Mouse (Mus musculus) testis, postnatal 14 days (tissue): Measurements from ENCODE around the gene Psmd9.

ENCODE experiments used
- DNase-seq: peaks from one replicate; pipeline ENCODE4 v3.0.0; 2021; ENCODE audit warnings: low spot score

Psmd9 gene

GRCm38 (mm10) chr5:123169284-123169683, at the start of gene Psmd9:
TSS of gene Psmd9 (plus strand) at chr5:123169413.
- DNase-seq, result no peak

- no peak for DNase-seq
Measured at GRCm38 (mm10) chr5:123120624-123121215, 48.5 kb upstream of the Psmd9 start.

DNA sequence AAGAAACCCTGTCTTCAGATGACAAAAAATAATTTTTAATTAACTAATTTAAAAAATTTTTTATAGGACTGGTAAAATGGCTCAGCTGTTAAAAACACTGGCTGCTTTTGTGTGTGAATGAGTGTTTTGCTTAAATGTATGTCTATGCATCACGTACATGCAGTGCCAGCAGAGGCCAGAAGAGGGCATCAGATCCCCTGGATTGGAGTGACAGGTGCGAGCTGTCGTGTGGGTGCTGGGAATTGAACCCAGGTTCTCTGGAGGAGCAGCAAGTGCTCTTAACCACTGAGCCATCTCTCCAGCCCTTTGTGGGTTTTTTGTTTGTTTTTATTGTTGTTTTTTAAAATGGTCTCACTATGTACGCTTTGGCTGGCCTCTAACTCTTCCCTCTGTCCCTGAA, 47.0 kb upstream of the Psmd9 start:
- no peak for DNase-seq

DNA sequence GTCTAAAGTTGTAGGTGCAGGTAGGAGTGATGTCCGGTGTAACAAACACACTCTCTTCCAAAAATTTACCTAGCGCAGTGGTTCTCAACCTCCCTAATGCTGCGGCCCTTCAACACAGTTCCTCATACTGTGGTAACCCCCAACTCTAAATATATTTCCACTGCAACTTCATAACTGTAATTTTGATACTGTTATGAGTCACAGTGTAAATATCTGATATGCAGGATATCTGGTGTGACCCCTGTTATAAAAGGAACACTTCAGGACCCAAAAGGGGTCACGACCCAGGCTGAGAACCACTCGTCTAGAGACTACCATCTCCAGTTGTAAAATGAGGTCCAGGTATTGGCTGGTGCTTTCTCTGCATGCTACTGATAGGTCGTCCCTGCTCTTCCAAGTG, 44.1 kb upstream of the Psmd9 start:
- DNase-seq, result no peak

- no peak for DNase-seq
Measured at GRCm38 (mm10) chr5:123125638-123126406, 43.4 kb upstream of the Psmd9 start.

DNA sequence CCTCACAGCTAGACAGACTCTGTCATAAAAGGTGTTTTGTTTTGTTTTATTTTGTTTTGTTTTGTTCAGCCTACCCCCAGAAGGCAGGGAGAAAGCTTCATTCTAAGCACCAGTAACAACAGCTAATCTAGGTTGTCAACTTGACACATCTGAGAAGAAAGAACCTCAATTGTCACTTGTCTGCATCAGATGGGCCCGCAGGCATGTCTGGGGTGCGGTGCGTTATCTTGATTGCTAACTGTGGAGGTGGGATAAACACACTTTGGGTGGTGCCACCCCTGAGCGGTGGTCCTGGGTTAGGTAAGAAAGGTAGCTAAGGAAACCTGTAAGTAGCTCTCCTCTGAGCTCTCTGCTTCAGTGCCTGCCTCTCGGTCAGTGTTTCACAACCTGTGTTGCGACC, 42.2 kb upstream of the Psmd9 start:
- DNase-seq, result no peak

DNA sequence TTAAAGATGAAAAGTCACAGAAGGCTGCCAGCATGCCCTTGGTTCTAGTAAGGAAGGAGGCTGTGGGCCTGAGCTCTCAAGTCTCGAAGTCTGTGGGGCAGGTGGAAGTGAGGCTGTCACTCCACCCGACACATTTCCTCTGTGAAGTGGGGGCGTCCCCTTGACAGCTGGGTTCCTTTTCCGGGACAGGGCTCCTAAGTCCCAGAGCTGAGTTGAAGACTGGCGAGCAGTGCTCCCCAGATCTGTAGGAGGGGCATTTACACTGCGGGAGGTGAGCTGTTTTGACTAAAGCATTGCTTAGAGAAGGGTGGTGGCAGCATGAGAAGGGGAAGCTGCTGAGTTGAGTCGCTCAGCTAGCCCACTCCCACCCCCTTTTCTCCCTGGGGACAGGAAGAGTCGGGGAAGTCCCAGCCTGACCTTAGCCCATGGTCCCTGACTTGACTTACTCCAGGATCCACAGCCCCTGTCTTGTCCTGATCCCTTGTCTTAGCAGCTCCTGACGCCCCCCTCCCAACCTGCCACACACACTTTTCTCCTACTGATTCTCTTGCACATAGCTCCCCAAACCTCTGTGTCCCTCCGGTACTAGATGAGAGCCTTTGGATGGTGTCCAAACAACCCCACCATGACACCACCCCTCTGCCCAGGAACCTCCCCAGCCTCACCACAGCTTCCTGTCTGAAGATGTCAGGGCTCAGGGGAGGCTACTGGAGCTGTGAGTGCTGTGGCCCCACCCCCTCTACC, 40.6 kb upstream of the Psmd9 start:
- DNase-seq, result no peak

DNA sequence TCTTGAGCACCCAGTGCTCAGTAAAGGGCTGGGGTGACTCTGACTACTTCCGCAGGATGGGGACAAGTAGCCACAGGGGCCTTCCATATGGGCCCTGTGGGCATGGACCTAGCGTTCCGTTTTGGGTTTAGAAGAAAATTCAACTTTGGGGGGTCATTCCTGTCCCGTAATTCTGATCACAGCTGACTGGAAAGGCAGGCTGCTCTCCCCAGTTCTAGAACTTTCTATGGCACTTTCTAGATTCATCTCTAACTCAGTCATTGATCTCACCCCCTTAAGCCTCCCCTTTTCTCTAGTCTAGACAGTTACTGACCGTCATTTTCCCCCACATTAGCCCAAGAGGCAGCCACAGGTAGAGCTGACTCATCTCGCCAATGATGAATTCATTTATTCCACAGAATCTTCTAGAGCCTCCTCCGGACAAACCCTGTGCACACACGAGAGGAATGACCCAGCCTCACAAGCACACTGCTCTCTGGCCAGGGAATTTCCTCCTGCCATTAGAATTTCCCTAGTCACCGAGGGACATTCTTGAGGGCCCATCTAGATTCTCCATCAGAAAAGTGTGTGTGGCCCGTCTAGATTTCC, 39.9 kb upstream of the Psmd9 start:
- no peak for DNase-seq

DNA sequence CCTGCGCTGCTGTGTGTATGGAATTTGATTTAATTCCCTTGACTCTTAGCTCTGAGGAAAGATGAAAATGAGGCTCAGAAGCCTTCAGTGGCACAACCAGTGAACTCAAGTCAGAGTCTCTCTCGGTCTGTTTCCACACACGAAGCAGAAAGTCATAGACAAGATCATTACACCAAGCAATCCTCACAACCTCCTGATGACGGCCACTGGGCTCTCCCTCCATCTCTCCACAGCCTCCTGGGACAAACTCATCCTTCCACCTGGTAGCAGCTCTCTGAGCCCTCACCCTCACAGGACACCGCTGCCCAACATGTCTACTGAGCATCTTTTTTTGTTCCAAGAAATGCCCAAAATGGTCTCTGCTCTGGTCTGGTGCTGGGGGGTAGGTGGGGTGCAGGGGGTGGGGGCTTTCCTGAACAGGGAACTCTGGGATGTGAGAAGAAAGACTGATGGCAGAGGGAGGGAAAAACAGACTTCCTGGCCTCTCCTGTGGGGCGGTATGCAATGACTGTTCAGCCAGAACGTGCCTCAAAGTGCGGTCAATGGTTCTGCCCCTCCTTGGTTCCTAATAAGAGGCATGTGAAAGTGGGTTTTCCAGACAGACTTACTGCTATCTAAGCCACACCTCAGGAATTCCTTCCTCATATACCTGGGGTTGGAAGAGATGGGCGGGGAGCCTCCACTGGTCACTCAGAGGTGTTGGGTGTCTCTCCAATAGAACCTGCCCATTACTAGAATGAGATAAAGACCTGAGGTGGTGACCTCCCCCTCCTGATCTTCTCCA, 39.0 kb upstream of the Psmd9 start:
- no peak for DNase-seq

DNA sequence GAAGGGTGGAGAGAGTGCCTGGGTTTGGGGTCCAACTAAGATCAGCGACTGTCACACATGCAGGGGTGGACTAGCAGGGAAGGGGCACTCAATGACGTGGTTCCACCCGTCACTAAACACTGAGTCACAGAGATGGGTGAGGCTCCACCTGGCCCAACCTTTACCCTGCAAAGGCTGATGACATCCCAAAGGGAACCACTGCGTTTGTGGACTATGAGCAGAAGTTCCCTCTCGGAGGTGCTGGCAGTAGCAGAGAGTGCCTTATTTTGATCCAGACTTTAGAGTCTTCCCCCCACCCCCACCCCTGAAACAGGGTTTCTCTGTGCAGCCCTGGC, 38.4 kb upstream of the Psmd9 start:
- no peak for DNase-seq

DNA sequence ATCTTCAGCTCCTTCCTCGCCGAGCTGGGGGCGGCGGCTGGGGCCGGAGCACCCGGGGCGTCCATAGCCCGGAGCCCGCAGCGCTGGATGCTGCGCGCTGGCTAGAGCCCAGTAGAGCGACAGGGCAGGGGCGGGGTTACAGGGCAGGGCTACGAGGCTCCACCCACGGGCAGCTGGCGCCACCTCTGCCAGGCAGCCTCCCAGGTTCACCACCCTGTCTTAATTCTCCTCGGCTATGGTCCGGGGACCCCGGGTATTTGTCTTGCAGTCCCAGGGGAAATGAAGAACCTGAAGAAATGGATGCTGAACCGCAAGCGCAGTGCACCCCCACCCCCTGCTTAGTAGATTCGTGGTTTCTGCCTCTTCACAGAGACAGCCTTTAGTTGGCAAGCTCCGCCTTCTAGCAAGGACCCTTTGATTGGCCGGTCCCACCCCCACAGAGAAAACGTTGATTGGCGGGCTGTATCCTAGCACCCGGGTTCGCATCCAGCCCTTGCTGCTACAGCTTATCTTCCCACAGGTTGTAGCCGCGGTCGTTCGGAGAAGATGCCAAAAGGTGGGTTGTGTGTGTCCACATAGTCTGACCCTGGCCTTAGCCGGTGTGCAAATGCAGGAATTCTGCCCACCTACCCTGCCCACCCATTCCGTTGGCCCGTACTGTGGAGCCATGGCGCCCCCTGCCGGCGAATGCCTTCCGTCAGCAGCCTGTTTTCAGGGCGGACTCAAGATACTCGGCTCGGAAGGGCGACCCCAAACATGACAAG, 36.7 kb upstream of the Psmd9 start, which contains the start of gene Rhof:
TSS of gene Rhof (minus strand) at position 385 of the 764 bp plus-strand sequence.
- peak; percentile 84 for DNase-seq

DNA sequence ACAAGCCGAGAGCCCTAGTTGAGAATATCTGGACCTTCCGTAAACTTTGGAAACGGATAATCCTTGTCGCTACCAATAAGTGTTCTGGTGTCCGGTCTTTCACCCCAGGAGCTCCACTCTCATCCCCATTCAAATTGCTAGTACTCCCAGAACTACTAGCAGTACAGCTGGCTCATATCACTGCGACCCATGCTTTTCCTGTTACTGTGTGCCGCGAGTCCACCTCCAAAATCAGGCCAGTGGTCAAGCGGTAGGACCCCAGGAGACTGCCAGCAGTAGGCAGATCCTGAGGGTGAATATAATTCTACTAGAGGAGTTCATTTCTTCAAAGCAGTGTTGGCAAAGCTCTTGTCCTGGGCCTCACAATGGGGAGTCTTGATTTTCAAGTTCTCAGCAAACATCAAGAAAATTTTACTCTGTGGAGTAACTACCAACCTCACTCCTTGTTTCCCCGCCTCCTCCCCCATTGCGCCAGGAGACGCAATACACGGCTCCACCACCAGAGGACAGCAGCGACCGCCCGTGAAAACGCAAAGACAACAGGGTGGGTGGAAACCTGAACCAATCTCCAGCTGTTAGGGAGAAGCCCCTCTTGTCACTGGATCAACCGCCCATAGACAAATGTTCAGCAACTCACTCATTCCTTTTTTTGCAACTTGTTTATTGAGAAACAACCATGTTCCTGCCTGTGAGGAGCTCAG, 36.0 kb upstream of the Psmd9 start:
- DNase-seq, result peak; percentile 76

DNA sequence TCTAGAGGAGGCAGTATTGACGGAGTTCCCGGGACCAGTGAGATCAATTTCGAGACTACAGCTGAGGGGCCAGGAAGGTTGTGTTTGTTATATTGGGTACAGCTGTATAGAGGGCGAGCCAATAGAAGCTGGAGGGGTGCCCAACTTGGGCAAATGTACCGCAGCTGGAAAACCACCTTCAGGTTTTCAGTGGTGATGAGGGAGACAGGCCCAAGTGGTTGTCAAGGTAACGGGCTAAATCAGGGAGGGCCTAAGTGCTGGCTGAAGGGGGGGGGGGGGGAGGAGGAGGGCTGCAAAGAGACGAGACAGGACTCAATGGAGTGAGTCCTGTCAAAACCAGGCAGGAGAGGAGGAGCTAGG, 35.4 kb upstream of the Psmd9 start:
- no peak for DNase-seq

GRCm38 (mm10) chr5:123134186-123134874, 34.9 kb upstream of the Psmd9 start:
- DNase-seq, result peak; percentile 63

DNA sequence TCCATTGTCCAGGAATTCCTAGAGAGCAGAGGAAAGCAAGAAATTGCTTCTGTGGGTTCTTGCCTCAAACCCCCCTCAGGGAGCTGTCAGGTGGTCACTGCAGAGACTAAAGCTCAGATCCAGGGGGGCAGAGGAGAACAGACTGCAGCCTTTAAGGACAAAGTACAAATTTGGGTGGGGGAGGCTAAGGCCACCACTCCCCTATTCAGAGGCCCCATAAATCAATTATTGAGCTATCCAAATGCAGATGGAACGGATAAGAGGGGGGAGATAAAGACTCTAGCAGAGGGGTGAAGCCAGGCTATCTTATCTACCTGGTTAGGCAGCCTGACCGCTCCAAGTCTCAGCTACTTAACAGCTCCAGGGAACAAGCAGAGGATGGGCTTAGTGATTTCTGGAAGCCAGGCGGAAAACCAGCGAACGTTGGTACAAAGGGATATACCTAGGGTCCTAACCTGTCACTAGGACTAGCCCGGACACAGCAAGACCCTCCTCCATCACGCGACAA, 34.3 kb upstream of the Psmd9 start:
- no peak for DNase-seq

- DNase-seq, result peak; percentile 85
Measured at GRCm38 (mm10) chr5:123135471-123136360, 33.5 kb upstream of the Psmd9 start.

DNA sequence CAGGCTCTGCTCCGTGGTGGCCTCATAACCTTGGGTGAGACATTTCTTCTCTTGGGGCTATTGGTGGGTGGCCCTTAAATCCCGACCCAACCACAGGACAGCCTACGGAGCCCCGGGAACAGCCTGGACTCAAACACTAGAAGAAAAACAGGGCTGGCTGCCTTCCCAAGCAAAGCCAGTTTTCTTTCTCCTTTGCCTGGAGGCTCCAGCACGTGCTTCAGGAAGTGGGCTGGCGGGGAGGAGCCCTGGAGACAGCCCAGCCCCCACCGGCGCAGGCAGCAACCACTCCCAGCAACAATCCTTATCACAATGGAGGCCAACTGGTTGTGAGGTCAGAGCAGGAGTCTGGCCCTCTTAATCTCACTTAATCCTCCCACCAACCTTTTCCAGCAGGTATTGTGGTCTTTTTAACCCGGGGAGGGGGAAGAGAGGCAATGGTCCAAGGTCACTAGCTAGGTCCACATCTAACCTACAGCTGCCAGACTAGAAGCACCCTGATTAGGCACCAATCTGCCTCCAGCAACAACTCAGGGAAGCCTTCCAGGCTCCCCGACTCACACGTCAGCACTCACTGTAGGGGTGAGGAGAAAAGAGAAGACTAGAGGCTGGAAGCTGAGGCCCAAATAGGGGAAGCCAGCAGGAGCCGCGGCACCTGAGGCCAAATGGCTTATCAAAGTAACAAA, 32.7 kb upstream of the Psmd9 start:
- peak; percentile 88 for DNase-seq
